Mouse (Mus musculus): ENCODE data around the gene Clec2g.
"Not testable (repeated sequence)": the region's sequence is repeated elsewhere in the genome, so short reads cannot be mapped to it uniquely, and the experiment has no call there.

The Clec2g gene

DNA sequence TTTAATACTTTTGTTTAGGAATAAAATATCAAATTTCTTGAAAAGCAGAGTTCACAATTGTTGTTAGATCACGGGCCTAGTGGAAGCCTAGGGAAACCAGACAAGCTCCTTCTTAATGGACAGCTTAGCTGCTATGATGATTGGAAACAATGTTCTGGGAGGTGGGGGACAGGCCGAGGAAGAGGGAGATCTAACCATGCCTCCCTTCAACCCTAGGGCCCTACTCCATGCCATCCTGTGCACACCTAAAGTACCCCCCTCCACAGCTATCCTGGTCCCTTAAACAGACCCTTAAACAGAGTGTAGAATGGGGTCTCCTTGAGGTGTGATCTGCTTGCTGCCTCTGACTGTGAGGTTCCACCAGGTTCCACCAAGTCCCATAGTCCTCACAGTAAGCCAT lies 38.0 kb downstream of the Clec2g start:
- no peak for DNase-seq

DNA sequence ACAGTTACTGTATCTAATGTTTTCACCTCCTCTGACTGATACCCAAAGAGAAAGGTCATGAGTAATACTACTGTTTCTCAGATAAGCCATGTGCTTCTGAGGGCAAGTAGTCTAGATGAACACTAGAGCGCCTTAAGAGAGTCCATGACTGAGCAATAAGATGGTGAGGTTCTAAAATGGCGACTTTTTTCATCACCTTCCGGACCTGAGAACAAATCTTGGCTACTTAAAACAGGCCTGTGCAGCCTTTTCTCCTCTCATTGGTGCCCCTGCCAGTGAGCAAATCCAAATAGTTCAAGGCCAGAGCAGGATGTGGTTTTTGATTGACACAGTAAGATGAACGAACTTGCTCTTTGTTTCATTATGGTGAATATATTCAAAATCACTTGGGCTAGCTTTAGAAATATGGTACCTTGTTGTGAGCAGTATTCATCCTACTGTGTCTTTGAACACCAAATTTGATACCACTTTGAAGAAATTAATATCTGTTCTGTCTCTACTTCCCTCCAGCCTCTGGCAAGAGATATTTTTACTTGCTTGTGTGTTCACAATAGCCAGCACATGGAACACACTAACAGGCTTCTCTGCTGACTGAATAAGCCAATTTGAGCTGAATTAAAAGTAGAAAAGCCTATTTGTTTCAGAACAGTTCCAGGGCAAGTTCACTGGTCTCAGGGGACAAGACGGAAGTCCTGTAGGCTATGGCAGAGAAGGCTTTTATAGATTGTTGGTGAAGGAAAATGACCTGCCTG lies 38.7 kb downstream of the Clec2g start:
- DNase-seq: peak in 1 of 2 experiments; percentile 13

DNA sequence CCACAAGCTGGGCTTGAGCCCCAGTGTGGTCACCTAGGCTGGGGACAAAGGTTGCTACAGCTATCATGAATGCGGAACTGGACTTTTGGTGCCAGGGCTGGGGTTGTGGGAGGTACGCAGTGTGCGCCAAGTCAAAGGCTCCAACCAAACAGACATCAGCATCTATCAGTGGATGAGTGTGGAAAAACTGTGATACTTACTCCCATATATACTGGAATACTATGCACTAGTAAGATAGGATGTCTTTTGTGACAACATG lies 39.2 kb downstream of the Clec2g start:
- DNase-seq: no peak

DNA sequence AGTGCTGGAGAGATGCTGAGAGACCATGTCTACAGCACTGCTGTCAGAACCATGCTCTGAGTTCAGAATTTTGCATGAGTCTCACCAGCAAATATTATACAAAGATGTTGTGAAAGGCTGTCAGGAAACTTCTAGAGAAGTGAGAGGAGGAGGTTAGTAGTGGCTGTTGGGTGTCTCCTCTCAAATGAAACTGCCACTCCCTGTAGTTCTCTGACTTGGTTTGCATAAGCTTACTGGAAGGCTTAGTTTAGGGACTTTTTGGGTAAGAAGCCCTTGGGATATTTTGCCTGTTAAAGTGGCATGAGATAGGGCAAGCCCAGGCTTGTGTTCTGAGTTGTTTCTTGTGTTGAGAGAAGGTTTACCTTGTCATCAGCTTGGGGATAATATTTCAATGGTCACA lies 40.7 kb downstream of the Clec2g start:
- DNase-seq: not testable (repeated sequence)

DNA sequence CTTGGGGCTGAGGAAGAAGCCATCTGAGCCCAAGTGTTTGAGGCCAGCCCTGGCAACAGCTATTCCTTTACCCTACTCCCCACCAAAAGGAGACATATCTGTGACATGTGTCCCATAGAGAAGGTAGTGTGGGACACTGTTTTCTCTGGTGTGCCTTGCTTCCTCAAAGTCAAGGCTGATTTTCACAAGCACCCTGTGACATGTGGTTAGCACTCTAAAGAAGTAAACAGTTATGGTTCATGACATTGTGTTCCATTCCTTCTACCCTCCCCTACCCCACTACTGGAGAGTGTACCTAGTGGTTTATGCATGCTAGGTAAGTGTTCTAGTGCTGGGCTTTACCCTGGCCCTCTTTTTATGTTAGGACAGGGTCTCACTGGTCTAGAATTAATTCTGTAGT lies 42.0 kb downstream of the Clec2g start:
- no peak for DNase-seq

DNA sequence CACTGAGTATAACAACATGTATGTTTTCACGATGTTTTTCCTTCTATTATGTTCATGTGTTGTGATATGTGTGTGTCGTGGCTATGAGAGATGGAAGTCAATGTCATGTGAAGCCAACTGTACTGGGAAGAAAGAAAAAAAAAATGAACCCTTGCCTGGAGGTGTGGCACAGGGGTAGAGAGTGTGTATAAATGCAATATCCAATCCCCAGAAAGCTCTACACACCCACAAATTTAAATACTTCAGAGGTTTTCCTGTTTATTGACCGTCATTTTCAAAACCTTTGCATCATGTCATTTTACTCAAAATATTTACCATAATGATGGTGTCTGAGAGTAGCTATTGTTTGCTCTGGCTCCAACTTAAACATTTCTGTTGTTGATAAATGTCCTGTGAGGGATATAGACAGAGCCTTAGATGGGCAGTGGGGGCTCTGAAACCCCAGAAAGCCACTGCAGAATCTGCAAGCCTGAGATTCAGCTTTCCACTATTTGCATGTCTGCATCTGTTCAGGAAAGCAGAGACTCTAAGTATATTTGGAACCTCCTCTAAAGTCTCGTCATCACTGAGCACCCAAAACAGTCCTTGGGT lies 47.9 kb downstream of the Clec2g start:
- DNase-seq: not testable (repeated sequence)

DNA sequence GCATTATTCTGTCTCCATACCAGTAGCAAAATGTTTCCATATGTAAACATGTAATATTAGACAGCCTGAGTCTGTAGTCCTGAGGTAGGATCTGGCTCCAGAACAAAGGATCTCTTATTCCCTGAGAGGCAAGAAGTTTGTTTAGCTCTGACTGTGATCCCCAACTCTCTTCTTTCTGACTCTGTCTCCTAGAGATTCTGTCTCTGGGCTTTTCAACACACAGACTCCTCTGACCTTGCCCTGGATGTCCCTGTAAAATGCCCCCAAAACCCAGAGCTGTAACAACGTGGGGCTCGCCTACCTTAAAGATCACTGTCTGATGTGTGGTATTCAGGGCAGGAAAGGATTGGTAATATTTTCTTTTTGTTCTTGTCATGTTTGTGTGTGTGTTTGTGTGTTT lies 58.2 kb downstream of the Clec2g start:
- DNase-seq: no peak

DNA sequence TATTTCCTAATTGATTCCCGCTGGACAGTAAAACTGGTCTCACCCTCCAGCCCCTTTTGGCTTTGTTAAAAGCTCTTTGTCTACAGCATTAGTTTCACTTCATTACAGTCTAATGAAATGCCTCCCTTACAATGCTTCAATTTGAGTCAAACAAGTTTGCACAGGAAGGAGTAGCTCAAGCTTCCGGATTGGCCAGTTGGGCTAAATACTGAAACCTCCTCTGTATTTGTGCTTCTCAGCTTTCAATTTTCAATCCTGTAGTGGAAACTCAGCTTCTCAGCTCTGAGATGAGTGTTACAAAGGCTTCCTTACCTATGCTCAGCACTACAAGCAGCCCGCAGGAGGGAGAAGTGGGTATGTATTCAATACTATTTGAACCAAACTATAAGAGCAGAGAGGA lies 58.6 kb downstream of the Clec2g start:
- DNase-seq: no peak

DNA sequence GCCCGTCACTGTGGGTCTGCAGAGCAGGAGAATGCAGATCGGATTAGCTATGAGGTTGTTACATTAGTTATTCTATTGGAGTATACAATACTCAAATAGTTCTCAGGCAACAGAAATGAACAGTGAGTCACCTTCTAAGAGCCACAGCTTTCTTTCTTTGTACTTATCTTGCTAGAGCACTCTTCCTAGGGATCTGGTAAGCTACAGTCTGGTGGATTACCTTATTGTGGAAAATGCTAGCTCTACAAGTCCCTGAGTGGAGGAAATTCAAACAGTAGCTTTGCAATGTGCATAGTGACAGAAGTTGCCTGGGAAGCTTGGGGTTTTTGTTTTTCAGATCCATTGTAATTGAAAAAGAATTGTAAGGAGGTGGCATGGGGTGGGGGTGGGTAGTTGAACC lies 59.0 kb downstream of the Clec2g start:
- no peak for DNase-seq

DNA sequence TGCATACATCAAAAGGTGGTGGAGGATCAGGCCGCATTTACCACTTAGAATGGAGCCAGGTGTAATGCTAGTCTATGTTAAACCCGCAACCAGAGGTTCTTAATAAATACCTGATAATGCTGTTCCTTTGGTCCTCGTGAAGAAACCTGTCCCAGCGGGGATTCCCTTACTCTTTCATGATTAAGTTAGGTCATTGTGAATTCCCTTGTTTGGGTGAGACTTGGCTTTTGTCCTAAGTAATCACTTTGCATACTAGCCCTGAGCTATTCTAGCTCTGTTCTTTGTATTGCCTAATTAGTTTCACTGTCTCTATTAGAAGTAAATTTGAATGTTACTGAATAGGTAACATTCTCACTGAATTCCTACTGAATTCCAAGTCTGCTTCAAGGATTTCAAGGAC lies 60.2 kb downstream of the Clec2g start:
- no peak for DNase-seq

DNA sequence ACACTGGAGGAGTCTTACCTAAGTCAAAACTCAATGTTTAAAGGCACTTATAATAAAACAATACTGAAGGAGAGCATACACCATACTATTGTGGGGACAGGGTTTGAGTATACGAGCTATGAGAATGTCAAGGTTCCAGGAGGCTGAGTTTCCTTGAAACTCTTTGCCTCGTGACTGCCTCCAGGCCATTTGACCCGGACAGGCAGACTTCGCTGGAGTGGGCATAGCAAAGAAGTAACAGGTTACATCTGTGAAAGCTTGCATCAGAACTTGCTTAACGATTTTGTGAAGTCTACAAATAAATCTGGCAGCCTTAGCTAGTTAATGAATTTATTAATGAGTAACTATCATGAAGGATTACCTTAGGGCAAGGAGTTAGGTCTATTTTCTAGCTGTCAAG lies 60.6 kb downstream of the Clec2g start:
- no peak for DNase-seq

DNA sequence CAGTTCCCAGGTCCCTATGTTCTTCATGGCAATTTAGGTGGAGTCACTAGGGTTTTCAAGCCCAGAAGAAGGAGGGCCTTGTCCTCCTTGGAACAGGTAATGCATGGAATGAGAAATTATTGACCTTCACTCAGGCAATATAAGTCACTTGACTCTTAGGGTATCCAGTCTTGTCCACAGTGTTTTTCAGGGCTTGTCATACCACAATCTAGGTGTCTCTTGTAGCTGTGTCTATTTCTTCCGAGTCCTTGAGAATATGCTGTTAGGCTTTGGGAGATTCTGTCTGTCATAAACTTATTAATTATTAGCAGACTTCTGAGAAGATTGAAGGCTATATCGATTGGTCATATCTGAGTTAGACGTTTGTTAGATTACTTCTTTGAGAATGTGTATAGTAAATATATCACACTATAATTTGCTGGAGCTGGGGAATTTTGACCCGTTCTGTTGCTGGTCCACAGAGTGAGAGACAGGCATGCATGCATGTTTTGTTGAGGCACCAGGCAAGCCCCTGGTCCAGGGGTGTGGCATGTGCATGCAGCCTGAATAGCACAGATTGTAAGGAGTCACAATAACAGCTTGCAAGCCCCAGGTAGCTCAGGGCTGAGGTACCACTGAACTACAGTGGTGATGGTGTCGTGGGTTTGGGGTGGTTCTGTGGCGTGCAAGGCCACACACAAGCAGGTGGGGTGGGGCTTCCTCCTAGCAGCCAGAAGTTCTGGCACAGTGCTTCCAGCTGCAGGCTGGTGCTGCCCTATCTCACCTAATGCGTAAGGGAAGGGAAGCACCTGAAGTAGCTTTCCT lies 61.3 kb downstream of the Clec2g start:
- no peak for DNase-seq

DNA sequence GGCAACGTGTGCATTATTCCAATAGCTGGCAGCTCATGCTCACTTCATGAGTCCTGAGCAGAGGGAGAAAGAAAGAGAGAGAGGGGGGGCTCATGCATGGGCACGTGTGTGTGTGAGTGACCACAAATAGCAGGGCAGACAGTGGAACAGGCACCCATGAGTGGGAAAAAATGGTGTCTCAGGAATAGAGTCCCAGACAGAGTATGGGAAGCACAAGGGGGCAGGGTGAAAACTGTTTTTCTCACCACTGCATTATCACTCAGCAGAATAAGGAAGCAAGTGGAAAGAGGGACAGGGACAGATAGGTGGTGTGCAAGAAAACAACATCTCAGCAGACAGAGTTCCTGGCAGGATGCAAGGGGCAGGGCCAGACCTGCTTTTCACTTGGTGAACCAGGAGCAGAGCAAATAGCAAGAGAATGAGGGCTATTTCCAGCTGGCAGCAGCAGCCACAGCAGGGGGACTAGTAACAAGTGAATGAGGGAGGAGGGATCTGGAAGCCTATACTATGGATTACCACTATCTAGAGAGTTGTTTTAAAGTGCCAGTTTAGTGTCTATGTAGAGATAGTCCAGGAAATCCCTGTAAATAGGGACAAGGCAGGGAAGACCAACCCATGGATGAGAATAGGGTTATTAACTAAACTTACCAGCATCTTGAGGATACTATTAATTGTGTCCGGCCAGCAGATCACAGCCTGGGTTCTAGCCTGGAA lies 62.0 kb downstream of the Clec2g start:
- DNase-seq: no peak

DNA sequence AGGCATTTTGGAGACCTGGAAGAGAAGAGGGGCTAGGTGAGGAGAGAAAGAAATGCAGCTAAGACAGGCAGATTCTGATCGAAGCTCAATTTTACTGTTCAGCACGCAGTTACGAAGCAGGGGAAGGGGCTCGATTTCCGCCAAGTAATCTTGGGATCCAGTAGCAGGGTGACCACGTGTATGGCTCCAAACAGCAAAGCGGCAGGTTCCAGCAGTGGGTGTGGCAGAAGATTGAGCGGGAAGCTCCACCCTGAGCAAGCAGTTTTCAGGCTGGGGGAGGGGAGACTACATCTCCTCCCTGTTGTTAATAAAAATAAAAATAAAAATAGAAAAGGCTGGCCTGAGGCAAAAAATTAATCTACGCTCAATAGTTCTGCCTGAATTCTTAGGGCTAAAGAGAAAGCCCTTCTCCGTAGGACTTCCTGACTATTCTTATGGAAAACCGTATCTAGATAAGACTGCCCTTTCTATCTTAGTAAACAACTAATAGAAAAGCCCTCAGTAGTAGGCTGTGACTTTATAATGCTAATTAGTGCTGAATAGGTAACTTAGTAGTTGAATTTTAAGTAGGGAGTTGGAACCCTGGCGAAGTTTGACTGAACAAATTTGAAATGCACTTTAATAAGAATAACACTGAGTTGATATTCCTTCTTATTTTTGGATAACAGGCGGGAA lies 62.7 kb downstream of the Clec2g start:
- no peak for DNase-seq

DNA sequence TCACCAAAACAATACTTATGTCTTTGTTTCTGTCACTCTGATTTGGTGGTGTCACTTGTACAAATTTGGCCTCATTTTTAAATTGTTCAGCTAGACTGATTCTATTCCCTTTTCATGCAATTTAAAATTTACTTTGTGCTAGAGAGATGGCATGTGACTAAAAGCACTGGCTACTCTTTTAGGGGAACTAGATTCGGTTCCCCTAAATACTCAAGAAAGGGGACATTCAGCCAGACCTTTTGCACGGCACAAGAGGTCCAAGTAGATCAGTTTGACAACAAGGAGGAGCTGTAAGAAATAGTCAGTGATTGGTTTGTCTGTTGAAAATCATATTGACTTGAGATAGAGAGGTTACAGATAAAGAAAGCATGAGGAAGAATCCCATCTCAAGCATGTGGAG lies 67.2 kb downstream of the Clec2g start:
- no peak for DNase-seq

DNA sequence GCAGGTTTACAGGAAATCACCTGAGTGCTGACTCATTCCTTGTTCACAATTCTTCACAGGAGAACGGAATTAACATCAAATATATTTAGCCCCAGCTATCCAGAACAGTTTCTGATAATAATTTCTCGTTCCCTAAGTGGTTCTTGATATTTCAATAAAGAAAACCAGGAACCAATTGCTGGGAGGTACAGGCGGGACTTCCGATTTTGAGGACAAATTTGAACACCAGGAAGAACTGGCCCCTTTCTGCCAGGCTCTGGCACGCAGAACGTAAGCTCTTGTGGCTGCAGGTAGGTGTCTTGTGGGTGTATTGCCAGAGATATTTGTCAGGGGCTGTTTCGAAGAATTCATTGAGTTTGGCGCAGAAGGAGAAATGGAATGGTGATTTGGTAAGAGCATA lies 74.4 kb downstream of the Clec2g start:
- DNase-seq: no peak

DNA sequence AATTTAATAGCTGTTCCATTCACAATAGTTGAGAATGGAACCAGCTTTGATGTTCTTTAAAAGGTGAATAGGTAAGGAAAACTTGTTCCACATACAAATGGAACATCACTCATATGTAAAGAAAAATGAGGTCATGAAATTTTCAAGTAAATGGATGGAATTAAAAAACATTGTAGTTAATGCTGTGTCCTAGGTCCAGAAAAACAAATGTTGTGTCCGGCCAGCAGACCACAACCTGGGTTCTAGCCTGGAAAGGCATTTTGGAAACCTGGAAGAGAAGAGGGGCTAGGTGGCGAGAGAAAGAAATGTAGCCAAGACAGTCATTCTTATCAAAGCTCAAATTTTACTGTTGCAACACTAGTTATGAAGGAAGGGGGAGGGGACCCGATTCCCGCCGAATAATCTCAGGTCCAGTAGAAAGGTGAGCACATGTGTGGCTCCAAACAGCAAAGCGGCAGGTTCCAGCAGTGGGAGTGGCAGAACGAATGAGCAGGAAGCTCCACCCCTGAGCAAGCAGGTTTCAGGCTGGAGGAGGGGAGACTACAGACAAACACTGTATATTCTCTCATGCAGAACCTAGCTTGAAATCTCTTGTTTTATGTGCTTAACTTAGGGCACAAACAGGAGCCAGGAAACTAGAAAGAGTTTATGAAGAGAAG lies 75.8 kb downstream of the Clec2g start:
- DNase-seq: not testable (repeated sequence)

DNA sequence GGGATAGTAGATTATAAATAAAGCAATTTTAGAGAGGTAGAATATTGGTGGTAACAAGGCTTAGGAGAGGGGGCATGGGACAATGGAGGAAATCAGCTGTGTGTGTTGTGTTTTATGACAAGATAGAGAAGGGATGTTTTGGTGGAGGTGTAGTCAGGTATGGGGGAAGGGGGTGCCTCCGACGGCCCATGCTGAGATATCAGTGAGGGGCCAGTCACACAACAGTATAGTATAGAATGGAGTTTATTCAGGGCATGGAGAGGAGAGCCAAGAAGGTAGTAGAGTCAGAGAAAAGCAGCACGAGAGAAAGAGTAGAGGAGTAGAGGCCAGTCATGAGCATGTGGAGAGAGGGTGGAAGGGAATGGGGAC lies 76.3 kb downstream of the Clec2g start:
- no peak for DNase-seq

DNA sequence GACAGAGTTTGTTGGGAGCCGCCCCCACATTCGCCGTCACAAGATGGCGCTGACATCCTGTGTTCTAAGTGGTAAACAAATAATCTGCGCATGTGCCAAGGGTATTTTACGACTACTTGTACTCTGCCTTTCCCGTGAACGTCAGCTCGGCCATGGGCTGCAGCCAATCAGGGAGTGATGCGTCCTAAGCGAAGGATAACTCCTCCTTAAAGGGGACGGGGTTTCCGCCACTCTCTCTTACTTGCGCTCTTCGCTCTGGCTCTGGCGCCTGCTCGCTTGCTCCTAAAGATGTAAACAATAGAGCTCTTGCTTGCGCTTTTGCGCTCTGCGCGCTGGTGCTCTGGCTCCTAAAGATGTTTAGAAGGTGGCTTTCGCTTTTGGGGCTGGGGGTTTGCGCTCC lies 77.8 kb downstream of the Clec2g start:
- DNase-seq: not testable (repeated sequence)

DNA sequence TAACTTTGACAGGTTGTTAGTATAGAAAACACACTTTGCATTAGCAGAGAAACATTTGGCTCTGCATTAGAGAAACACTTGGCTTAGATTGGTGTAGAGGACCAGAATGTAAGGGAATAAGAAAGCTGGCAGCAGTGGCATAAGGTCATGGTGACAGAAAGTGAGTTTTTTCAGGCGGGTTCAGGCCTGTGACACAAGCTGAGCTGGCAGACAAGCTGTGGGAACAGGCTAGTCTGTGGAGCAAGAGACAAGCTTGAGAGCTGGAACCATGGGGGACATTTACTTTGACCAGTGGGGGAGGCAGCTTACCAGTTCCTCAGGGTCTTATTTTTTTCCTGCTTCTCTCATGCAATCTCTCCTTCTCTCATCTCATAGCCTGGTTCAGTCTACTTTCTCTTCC lies 78.8 kb downstream of the Clec2g start:
- DNase-seq: no peak

DNA sequence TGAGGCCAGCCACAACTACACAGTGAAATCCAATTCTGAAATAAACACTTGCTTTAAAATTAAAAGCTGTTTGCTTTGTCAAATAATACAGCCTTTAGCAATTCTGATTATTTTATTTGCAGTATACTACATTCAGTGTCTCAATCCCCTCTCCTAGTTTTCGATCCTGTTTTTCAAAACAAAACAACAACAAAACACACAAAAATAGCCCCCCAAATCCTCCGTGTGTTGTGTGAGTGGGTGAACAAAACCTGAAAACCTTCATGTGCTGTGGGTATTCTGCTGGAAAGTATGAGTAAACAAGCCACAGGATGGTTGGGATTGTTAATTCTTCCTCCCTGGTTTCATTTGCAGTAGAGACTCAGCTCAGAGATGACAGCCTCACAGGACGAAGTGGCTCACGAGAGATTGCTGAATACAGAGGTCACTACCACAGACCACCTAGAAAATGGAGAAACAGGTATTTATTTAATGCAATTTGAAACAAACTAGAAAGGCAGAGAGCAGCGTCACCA lies 79.6 kb downstream of the Clec2g start:
- DNase-seq: no peak

DNA sequence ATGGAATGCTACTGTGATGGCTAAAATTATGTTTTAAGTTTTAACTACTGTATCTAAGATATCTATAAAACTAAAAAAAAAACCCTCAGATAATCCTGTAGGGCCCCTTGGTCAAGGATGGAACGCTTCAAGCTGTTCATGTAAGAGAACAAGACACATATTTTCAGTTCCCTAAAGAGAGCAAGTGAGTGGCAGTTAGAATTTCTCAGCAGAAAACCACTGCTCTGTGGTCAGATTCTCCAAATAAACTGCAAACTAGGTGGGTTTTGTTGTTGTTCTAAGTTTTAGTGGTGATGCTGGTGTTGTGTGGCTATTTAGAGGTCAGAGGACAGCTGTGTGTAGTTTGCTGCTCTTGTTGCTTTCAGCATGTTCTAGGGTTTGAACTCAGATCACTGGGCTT lies 80.2 kb downstream of the Clec2g start:
- no peak for DNase-seq

Data from thymus, adult 18-20 months (tissue).